Mouse (Mus musculus) ES-Bruce4 (cell line): ENCODE data around the gene Agtpbp1. TPM values are rescaled to one million over a fixed set of nuclear protein-coding genes. Genes with fewer than 3 reads are reported as not detected.

Experiments used
- H3K27ac ChIP-seq: 2 replicates; pipeline ENCODE4 v1.5.1; 2012; ENCODE audit warnings: low read length, inconsistent platforms; ENCODE audit not compliant: insufficient read depth
- H3K27me3 ChIP-seq: 2 replicates; pipeline ENCODE4 v1.6.1; 2012; ENCODE audit warnings: mild to moderate bottlenecking, low read length, inconsistent platforms; ENCODE audit not compliant: control insufficient read depth, poor library complexity, insufficient read depth, severe bottlenecking
- H3K36me3 ChIP-seq: 2 replicates; pipeline ENCODE4 v1.6.1; 2012; ENCODE audit warnings: inconsistent platforms, mild to moderate bottlenecking, low read length, moderate library complexity; ENCODE audit not compliant: control insufficient read depth, poor library complexity, insufficient read depth, severe bottlenecking
- H3K4me1 ChIP-seq: one replicate; pipeline ENCODE4 v1.8.1; 2011; ENCODE audit warnings: low read length; ENCODE audit not compliant: control insufficient read depth, insufficient read depth
- H3K4me3 ChIP-seq: 2 replicates; pipeline ENCODE4 v1.5.1; 2011; ENCODE audit warnings: low read depth, mild to moderate bottlenecking, low read length
- H3K9ac ChIP-seq: 2 replicates; pipeline ENCODE4 v1.6.1; 2012; ENCODE audit warnings: low read depth, mild to moderate bottlenecking, inconsistent platforms; ENCODE audit not compliant: poor library complexity, severe bottlenecking
- H3K9me3 ChIP-seq: replicated peaks from 2 replicates; pipeline ENCODE4 v1.6.1; 2012; ENCODE audit warnings: mild to moderate bottlenecking, low read length, inconsistent platforms; ENCODE audit not compliant: control insufficient read depth, poor library complexity, insufficient read depth, severe bottlenecking
- CTCF ChIP-seq: IDR thresholded peaks from one replicate; pipeline ENCODE4 v1.8.1; 2011; ENCODE audit warnings: low read depth, low read length
- EP300 ChIP-seq: IDR thresholded peaks from 2 replicates; pipeline ENCODE4 v1.6.1; 2011; ENCODE audit warnings: low read depth, low read length; ENCODE audit not compliant: insufficient read depth
- POLR2A ChIP-seq: IDR thresholded peaks from one replicate; pipeline ENCODE4 v1.8.1; 2011; ENCODE audit warnings: low read length; ENCODE audit not compliant: insufficient read depth
- polyA plus RNA-seq: library from polyadenylated mRNA; stranded (reverse); fragments of >200 nt; gene quantifications from 2 replicates; pipeline ENCODE4 v1.2.4, GENCODE M21; 2011; ENCODE audit warnings: low read depth; ENCODE audit not compliant: missing spikeins, insufficient read depth, insufficient read length

Agtpbp1 gene
- polyA plus RNA-seq, 1 experiment, result 27.9 TPM

DNA sequence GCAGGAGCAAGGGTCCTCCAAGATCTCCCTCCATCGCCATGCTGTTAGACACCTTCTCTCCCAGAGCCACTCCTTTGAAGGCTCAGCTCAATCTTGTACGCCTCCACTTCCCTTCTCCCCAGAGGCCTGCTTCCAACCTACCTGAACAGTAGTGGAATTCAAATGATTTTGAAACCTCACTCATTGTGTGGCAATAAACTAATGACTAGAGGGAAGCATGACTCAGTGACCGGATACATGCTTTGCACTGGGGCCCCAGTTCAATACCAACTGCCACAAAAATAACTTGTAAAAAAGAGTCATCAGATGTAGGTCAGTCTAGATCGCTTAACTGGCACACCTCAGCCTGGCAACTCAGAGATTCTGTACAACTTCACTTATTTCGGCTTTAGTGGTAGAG, 26.3 kb downstream of the Agtpbp1 start:
- no peaks in the 10 kb centered on the region for H3K27me3 ChIP-seq

GRCm38 (mm10) chr13:59557185-59557985, 27.6 kb downstream of the Agtpbp1 start:
- Histone ChIP-seq H3K9me3 (no peaks in the 10 kb centered on the region), H3K27ac (no peak overlapping the region), H3K36me3 (no peaks in the 10 kb centered on the region), H3K4me1 (no peaks in the 10 kb centered on the region), H3K4me3 (peak overlapping the region; percentile 79), H3K9ac (peak overlapping the region; percentile 76), H3K27me3 (no peaks in the 10 kb centered on the region)
- TF ChIP-seq CTCF, result no peak
- TF ChIP-seq EP300, result no peak
- peak; percentile 68 for TF ChIP-seq POLR2A

More for the DNA sequence above, 26.3 kb downstream of the Agtpbp1 start:
- Histone ChIP-seq H3K36me3 (no peaks in the 10 kb centered on the region), H3K9ac (no peak overlapping the region), H3K9me3 (no peaks in the 10 kb centered on the region), H3K4me1 (no peaks in the 10 kb centered on the region), H3K4me3 (no peak overlapping the region), H3K27ac (no peak overlapping the region)
- TF ChIP-seq POLR2A (no peak), CTCF (no peak), EP300 (no peak)

- Histone ChIP-seq H3K9me3 (no peaks in the 10 kb centered on the region), H3K4me3 (peak overlapping the region; percentile 71), H3K36me3 (no peaks in the 10 kb centered on the region), H3K27me3 (no peaks in the 10 kb centered on the region), H3K27ac (no peak overlapping the region), H3K4me1 (no peaks in the 10 kb centered on the region), H3K9ac (peak overlapping the region; percentile 76)
- TF ChIP-seq EP300 (no peak), CTCF (no peak), POLR2A (no peak)
Observed at GRCm38 (mm10) chr13:59556670-59557069, 28.4 kb downstream of the Agtpbp1 start.

DNA sequence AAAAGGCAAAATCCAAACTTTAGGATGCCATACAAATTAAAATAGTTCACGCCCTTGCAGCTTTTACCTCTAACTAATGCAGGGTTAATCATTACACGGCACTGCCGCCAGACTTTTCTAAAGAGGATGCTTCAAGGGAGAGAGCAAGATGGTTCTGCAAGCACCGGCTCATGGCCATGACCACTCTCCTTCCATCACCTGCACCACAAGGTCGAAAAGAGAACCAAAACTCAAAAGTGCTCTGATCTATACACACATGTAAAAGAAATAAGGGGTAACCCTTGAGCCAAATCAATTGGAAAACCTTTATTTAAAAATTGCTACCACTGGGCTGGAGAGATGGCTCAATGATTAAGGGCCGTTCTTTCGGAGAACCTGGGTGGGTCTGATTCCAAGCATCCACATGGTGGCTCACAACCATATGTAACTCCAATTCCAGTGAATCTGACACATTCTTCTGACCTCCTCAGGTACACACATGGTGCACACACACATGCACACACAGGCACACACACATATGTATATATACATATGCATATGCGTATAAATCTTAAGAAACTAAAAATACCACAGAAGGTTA, 29.3 kb downstream of the Agtpbp1 start:
- Histone ChIP-seq H3K9ac (no peak overlapping the region), H3K27me3 (no peaks in the 10 kb centered on the region), H3K4me3 (no peak overlapping the region), H3K27ac (no peak overlapping the region), H3K36me3 (no peaks in the 10 kb centered on the region), H3K9me3 (no peaks in the 10 kb centered on the region), H3K4me1 (no peaks in the 10 kb centered on the region)
- TF ChIP-seq CTCF (no peak), EP300 (no peak), POLR2A (no peak)

DNA sequence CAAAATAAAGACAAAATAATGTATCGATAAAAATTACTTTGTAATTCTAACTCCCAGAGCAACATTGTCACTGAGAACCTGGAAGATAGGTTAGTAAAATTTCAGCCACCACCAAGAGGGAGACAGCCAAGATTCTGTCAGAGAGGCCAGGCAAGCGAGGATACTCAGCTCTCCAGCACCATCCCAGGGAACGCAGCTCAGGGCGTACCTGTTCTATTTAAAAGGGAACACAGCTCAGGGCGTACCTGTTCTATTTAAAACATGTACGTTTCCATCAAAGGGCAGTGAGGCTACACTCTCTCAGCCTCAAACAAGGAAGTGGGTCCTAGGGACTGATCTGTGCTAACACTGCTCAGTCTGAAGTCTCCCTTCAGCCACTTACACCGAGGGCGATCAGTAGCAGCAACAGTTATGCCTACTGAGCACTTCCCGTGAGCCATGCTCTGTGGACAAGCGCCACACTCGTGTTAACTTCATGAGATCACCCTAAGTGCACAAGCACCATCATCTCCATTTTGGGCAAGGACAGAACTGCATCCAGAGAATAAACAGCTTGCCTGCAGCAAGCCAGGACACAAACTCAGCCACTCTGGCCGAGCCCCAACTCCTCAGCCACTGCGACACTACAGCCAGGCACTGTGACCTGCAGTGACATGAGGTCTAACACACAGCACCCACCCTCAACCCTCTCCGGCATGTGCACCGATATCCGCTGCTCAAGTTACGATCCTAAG, 30.1 kb downstream of the Agtpbp1 start:
- Histone ChIP-seq H3K9ac (no peak overlapping the region), H3K9me3 (no peaks in the 10 kb centered on the region)

DNA sequence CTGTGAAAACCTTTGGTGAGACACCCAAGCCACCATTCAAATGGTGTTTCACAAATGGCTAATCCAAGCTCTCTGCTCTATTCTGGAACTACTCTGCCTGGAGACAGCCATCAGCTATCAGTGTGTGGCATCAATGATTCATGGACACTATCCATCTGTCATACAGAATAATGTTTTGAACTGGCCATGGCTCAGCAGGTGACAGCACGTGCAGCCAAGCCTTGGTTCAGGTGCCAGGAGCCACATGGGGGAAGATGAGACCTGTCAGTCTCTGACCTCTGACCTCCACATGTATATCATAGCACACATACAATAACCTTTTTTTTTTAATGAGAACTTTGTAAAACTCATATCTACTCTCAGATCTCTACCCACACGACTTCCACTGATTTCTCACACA, 32.3 kb downstream of the Agtpbp1 start:
- H3K27ac ChIP-seq, result no peak overlapping the region
- TF ChIP-seq CTCF (no peak), EP300 (no peak), POLR2A (no peak)
- H3K9ac ChIP-seq, result no peak overlapping the region
- H3K36me3 ChIP-seq, result no peaks in the 10 kb centered on the region
- H3K4me1 ChIP-seq, result no peaks in the 10 kb centered on the region
- no peaks in the 10 kb centered on the region for H3K27me3 ChIP-seq
- H3K4me3 ChIP-seq, result no peak overlapping the region
- no peaks in the 10 kb centered on the region for H3K9me3 ChIP-seq

More for the DNA sequence above, 30.1 kb downstream of the Agtpbp1 start:
- Histone ChIP-seq H3K36me3 (no peaks in the 10 kb centered on the region), H3K27me3 (no peaks in the 10 kb centered on the region), H3K4me1 (no peaks in the 10 kb centered on the region), H3K27ac (no peak overlapping the region), H3K4me3 (no peak overlapping the region)
- TF ChIP-seq POLR2A (no peak), CTCF (no peak), EP300 (no peak)
